Mouse (Mus musculus) liver, adult 2 months (tissue): Measurements from ENCODE around the gene Sema5a.

Experiments
- CTCF ChIP-seq: fragments of 200-500 bp; IDR thresholded peaks from 2 replicates; pipeline ENCODE4 v1.5.1; 2011; ENCODE audit warnings: low read depth, low read length, control low read depth
- POLR2A ChIP-seq: fragments of 200-500 bp; IDR thresholded peaks from 2 replicates; pipeline ENCODE4 v1.6.1; 2011; ENCODE audit warnings: low read length, control low read depth; ENCODE audit not compliant: insufficient read depth; ENCODE audit errors: extremely low read depth

DNA sequence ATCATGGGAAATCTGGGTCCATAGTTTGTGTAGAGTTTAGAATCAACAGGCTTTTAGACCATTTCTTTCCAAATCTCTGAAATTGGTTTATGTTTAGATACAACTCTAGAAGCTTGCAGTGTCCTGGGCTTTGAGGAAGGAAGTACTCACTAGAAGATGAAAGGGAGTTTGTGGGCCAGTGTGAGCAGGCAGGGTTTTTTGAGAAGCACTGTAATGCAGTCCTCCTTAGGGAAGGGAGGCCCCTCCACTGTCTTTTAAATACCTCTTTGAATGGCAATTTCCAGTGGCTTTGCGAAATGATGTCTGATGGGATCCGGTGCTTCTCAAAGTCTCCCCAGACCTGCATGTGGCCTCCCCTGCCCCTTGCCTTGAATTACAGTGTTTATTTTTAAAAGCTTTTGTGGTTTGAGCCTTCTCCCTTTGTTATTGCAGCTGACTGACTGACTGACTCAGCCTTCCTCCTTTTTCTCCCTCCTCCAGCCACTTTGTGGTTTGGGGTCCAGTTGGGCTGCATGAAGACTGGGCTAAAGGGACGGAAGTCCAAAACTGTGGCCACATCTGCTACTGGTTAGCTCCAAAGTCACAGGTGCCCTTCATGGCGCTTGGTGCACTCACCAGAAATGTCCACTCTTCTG is 83.9 kb downstream of the Sema5a start:
- no peak for TF ChIP-seq POLR2A
- no peak for TF ChIP-seq CTCF
